Mouse (Mus musculus) ES-CJ7 (cell line): ENCODE measurements at regions not wholly inside any gene's neighbourhood (a gene's known extent, or its start where the extent isn't known, plus 50 kb on each side); places are given as distances from the start of the nearest gene placed in this dataset.
A peak's percentile ranks its signal among the peaks of the same experiment; 100 is the strongest.

Experiments
- DNase-seq: peaks from one replicate; pipeline ENCODE4 v3.0.0; 2011; ENCODE audit warnings: low read depth, low spot score

DNA sequence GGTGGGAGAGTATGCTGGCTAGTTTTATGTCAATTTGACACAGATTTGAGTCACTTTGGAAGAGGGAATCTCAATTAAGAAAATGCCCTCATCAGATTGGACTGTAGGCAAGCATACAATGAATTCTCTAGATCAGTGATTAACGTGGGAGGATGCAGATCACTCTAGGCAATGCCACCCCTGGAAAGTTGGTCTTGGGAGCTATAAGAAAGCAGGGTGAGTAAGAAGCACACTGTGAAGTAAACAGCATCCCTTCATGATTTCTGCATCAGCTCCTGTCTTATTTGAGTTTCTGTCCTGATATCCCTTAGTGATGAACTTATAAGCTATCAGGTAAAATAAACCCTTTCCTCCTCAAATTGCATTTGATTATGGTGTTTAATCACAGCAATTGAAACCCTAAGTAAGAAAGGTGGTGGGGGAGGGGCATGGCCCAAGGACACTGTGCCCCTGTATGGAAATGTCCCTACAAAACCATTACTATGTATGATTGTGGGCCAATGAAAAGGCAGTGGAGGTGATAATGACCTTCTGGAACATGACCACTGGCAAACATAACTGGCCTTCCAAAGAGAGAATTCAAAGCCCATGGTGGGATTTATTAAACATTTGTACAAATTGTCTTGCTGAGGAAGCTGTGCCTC lies 640.3 kb upstream of the Vstm2b start:
- no peak for DNase-seq

DNA sequence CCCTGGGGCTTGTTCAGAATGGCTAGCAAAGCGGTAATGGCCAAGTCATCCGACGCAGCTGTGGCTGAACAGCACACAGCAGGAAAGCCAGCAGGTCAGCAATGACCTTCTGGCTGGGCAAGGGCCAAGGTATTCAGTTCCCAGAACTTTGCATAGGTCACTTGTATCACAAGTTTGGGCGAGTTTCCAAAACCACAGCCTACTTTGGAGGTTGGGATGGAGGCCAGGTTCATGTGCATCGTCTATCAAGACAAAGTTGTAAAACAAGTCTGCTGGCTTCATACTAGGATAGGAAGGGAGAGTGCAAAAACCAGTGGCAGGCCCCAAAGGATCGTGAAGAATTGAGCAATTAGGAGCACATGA lies 639.8 kb upstream of the Vstm2b start:
- DNase-seq, result no peak

DNA sequence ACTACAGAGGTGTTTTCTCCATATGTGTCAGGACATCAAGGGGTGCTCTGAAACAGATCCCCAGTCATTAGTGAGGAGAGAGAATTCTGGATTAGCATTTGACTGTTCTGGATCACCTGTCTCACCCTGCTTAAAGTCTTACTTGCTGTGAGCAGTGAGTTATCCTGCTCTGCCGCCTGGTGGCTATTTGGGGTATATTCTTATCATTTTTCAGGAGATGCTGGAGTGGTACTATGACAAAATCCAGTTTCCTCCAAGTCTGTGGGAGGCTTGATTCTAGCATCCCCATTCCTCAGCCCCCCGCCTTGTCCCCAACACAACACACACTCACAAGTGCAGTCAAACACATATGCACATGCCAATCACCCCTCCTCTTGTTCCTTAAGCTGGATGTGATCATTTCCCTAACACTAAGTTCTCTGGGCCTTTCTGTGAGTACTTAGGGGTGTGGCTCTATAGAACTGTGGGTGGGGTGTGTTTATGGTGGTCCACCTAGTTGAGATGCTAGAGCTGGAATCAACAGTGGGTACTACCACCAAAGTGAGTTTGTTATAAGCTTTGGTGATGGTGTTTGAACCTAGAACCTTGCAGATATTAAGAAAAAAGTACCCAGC lies 624.6 kb upstream of the Vstm2b start:
- peak; percentile 59 for DNase-seq

DNA sequence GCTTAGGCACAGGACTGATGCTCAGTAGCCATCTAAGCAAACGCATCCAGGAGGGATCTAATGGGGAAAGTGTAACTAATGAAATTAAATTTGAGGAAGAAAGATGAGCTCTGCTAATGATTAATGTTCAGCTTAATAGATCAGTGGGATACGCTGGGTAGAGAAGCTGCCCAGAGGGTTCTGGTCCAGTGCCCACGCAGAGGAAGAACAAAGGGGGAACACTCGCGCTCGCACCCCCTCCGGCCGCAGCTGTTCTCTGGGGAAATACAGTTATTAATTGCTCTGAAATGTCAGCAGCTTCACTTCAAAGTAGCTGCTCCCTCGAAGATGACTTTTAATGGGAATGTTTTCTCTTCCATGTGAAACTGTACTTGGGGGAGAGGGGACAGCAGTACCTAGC lies 623.0 kb upstream of the Vstm2b start:
- DNase-seq, result no peak

DNA sequence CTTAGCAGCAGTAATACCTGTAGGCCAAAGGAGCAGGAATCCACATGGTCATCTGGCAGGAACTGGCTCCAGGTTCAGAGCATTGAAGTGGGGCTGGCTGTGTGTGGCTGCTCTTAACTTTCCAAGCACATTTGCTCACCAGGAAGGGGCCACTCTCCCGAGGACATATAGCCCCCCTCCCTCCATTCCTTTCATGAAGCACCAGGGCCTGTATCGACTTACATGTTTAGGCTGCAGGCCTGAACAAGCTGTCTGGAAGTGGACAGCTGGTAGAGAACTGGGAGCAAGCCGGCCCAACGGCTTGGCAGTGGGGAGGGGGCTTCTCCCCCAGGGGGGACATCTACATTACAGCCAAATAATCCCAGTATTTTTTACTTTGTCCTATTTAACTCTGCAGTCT lies 622.5 kb upstream of the Vstm2b start:
- no peak for DNase-seq

DNA sequence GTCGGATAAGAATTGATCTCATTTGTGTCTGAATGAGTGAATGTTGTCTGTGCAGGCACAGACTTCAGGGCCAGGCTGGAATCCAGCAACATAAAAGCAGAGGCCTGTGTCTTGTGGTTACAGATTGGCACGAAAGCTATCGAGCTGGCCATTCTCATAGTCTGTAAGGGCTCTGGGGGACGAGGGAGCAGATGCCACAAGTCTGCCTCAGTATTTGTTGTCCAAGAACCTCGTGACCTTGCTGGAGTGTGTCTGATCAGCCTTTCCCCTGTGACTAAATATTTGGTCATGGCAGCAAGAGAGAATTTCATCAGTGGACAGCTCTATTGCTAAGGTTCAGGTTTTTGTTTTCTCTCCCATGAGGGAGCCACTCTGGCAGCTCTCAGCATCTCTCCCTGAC lies 622.0 kb upstream of the Vstm2b start:
- no peak for DNase-seq

DNA sequence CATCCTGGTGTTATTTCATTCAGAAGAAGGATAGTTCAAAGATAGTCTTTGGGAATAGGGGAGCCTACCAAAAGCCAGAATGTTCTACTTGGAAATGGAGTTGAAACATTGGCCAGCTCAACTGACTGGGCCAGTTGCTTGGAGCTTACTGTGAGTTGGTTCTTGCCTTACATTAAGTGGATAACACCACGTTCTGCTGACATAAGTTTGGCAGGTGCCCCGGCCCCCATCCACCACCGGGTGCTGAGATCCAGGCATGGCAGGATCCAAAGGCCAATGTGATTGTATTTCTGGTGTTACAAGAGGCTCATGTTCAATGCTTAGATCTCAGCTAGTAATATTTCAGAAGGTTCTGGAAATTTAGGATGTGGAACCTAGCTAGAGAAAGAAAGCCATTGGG lies 608.0 kb upstream of the Vstm2b start:
- DNase-seq, result no peak

DNA sequence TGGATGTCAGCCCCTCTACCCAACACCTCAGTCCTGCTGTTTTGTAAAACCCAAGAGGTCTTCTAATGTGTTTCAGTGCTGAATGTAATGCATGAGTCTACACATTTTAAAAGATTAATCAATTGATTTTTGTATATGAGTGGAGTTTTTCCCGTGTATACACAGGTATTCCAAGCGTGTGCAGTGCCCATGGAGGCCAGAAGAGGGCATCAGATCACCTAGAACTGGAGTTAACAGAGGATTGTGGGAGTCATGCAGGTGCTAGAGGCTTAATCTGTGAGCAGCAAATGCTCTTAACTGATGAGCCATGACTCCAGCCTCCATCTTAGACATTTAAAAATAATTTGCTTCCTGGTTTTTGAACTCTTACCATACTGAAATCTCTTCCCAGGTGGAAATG lies 587.6 kb upstream of the Vstm2b start:
- peak; percentile 15 for DNase-seq

DNA sequence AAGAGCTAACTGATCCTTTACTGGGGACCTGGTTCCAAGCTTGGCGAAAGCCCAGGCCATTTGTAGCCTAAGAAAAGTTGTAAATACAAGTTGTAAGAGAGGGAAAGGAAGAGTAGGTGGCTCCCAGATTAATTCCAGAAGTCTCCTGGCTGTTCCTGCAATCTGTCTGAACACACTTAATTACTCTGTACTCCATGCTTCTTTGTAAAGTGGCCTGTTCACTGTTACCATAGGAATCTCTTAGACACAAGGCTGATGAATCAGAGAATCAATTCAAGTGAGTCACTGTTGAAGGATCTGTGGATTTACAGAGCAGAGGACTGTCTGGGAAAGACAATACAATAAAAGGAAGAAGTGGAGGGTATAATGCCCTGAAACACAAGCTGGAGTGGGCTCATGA lies 577.0 kb upstream of the Vstm2b start:
- DNase-seq, result no peak

DNA sequence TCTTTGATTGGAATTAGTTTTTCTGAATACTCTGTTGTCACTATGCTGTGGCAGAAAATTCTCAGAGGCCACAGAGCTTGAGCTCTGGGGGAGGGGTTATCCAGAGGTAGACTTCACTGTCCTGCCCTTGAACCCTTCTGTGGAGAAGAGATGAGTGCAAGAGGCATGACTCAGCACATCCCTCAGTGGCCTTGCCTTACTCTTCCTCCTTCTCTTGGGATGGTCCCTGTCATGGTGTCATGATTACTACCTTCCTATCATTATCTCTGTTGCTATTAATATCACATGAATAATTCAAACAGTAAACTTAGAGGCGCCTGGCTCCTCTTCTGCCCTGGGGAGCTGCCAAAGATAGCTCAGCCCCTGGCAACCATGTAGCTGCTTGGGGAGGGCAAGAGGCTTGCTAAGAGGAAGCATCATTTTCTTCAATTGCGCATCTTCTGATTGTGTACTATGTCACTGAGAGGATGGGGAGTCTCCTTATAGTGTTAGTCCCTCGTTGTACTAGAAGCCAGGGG lies 572.9 kb upstream of the Vstm2b start:
- DNase-seq, result peak; percentile 32

DNA sequence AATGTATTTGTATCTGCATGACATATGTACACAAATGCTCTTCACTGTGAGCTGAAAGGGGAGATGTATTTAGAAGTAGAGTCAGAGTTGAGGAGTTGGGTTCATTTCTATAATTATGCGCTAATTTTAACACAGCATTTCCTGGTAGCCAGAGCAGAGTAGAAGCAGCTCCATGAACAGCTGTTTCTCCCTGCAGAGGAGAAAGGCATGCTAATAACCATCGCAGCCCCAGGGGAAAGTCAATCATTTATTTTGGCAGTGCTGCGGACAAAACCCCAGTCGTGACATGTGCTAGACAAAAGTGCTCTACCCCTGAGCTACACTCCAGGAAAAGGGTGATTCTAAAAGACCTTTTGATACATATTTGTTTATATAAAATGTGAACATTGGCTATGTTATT lies 565.7 kb upstream of the Vstm2b start:
- DNase-seq, result no peak

DNA sequence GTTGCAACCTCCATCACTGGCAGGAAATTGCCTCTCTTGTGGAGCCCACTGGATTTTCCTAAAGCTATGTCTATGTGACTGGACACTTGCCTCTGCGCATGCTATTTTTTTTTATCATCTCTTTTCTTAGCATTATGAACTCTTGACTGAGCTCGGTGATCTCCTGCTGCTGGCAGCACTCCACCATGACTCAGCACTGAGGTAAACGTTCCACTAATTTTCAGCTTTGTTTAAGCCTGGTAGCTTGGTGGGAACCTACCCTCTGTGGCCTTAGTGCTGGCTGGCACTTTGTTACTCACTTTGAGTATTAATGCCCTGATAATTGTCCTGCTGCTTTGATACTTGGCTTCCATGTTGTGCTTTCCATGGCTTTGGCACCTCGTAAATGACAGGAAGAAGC lies 545.8 kb upstream of the Vstm2b start:
- DNase-seq, result no peak

DNA sequence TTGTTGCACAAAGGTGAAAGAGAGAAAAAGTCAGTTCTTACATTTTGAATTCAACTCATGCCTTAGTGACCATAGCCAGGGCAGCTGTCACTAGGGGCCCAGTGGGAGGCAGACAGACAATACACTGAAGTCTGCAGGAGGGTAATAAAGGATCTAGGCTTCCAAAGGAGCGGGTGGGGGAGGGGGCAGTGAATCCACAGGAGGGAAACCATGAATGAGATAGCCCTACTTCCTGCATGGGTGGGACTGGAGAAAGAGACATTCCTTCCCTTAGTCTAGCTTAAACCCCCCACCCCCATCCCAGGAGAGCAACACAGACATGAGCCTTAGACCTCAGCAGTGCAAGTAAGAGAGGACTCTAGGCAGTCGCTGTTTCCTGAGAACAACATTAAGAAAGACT lies 535.4 kb upstream of the Vstm2b start:
- peak; percentile 79 for DNase-seq

DNA sequence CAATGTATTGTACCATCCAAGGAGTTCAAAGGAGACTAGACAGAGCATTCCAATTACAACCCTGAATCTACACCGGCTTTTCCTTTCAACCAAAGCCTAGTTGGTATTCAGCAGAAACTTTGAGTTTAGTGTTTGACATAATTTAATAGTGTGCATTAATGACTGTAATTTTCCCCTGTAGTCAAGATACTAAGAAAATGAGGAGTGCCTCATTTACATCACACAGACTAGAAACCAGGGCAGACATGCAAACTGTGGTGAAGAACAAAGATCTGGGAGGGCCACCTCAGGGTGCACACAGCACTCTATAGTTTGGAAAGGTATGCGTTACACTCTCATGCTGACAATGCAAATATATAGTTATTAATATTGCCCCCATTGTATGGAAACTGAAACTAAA lies 525.4 kb upstream of the Vstm2b start:
- DNase-seq, result no peak

DNA sequence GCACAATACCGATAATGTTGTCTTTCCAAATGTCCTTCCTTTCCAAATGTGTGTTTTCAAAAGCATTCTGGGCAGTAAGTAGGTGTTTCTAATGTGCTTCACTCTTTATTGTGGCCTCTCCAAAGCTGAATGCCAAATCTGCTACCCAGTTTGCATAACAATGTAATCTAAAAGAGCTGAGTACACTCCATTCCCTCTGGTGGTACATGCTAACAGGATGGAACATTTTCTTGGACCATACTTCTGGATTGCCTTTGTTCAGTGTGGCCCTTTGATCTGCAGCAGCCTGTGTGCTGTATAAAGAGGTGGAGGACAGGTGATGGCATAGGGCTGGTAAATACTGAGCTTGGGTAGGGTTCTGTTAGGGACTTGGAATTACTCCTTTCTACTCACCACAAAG lies 520.3 kb upstream of the Vstm2b start:
- DNase-seq, result peak; percentile 5

DNA sequence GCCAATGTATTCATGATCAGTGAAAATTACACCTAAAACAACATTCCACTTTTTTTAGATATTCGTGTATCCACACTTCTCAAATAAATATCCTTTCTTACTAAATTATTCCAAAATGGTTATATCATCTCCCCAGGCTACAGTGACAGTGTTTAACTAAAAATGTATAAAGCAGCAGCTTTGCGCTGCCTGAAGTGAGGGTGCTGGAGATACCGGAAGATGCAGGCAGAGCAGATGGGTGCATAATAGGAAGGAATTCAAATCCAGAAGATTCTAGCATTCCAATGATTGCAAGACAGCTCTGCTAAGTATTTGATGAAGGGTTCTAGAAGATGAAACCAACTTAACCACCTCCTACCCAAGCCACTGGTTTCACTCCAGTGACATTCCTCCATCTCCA lies 516.9 kb upstream of the Vstm2b start:
- no peak for DNase-seq

DNA sequence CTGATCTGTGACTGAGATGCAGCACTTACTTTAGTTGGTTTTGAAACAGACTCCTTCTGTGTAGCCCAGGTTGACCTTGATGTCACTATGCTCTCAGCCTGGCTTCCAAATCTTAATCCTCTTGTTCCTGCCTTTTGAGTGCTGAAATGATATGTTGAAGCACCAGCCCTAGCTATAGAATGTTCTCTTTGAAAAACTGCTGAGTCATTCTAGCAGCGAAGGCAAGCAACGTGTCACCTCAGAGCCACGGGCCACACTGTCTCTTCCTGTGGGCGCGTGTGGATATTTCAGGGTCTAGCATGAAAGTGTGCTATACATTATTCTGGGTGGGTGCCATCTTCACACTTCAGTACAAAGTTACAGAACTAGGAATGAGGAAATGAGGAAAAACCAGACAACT lies 510.0 kb upstream of the Vstm2b start:
- no peak for DNase-seq

DNA sequence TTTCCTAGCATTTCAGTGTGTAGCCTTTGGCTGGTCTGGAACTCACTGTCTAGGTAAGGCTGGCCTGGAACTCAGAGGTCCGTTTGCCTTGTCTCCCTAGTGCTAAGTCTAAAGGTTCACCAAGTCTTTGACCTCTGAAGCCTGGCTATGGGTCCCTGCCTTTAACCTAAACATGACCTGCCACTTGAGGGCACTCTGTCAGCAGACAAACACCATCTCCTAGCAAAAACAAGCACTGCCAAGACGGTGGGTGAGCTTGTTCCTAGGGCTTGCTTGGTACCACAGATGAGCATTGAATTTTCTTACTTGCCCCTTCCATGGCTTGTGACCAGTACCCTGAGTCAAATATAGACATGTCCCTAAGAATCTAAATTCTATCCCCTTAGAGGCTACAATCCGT lies 508.3 kb upstream of the Vstm2b start:
- DNase-seq, result peak; percentile 10

DNA sequence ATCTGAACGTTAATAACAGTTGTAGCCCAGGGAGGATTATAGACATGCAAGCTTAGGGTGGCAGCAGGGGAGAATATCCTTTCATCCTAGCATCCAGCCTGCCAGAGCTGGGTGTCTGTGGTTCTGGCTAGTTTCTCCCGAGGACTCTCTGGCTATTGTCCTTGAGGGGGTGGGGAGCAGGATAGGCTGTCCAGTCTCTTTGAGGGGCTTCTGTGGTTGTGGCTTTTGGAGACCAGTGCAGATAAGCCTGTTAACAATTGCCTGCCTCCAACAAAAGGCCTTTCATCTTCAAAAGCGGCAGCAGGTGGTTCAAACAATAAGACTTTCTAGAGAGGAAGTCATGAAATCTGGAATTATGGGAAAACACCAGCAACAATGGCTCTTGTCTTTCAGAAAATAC lies 507.2 kb upstream of the Vstm2b start:
- DNase-seq, result no peak

DNA sequence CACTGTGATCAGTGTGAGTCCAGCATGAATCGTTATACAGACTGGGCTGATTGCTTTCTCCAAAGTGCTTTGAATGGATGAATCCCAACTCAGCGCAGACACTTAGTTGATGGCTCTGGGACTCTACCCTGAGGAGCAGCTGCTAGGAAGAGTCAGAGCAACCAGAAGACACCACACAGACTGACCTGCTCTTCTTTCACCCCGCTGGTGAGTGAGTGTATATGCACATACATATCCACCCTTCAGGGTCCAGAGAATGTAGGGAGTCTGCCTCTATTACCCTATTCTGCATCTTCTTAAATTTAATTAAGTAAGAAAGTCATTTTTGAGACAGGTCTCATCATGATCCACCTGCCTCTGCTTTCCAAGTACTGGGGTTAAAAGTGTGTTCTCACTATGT lies 506.5 kb upstream of the Vstm2b start:
- no peak for DNase-seq

DNA sequence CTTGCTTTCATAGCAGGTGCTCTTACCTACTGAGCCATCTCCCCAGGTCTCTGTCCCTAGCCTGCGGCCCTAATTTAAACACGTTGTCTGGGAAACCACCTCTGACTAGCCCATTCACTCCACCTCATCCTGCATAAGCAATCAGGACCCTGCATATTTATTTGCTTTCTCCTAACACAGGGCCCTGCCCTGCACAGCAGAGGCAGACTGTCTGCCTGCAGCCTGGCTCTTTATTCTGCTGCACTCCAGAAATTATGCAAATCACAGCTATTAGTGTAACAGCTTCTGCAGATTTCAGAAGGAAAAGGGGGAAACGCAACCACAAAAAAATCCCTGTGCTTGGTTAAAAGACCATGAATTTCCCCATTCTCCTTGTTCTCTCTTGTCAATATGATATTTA lies 505.9 kb upstream of the Vstm2b start:
- DNase-seq, result no peak

DNA sequence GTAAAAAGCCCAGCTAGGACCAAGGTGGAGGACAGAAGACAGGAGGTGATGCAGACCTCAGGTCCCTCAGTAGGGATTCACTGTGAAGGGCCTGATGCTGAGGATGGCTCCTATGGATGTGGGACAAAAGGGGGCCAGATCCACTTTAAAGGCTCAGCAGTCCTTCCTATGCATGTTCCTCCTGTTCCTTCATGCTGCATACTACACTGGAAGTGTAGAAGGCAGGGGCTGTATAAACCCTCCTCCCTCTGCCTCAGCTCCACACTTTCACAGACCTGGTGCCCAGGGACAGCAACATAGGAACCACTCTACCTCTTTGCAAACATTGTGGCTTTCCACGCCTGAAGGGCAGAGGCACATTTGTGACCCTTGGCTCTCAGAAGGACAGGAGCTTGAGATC lies 505.4 kb upstream of the Vstm2b start:
- no peak for DNase-seq

DNA sequence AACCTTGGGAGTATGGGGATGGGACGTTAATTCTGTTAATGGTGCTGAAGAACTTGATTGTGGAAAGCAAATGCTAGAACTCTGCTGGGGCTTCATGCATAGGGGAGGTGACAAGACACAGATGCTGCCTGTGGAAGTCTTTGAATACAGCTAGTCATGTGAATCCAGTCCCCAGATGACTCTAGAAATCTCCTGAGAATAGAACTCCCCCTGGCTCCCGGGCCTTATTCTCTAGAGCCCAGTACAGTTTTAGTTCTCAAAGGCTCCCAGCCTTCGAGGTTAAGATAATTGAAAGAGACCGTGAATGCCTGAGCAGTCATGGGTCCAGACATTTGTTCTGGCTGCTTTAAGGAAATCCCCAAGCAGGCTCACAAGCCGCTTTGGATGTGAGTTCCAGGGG lies 499.9 kb upstream of the Vstm2b start:
- DNase-seq, result no peak

DNA sequence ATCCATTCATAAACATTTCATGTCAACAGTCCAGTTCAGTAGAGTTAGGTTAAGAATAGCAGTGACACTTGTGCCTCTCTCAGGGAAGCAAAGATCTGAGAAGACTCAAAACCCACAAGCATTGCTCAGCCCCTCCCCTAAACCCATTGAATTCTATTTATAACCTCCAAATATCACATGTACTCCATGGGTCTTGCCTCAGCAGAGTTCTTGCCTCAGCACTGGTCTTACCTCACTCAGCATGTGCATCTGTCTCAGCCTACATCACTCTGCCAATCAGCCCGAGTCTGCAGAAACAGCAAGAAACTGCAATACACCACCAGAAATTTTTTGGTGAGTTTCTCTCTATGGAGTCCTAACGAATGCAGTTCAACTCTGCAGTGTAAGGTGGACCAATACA lies 478.8 kb upstream of the Vstm2b start:
- no peak for DNase-seq
